Mouse (Mus musculus) ES-CJ7 (cell line): ENCODE measurements around the gene A830005F24Rik.

Experiments
- DNase-seq: peaks from one replicate; pipeline ENCODE4 v3.0.0; 2011; ENCODE audit warnings: low read depth, low spot score

The A830005F24Rik gene

DNA sequence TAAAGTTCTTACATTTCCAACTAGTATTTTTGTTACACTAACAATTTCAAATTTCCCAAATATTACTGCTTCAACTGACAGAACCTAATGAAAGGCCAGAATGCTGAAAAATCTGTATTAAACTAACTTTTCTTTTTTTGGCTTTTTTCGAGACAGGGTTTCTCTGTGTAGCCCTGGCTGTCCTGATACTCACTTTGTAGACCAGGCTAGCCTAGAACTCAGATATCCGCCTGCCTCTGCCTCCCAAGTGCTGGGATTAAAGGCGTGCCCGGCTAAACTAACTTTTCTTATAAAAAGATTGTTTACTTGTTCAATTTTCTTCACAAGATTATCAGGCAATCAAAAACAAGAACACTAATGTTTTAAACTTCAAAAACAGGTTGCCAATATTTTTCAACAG lies 31.5 kb downstream of the A830005F24Rik start:
- no peak for DNase-seq

DNA sequence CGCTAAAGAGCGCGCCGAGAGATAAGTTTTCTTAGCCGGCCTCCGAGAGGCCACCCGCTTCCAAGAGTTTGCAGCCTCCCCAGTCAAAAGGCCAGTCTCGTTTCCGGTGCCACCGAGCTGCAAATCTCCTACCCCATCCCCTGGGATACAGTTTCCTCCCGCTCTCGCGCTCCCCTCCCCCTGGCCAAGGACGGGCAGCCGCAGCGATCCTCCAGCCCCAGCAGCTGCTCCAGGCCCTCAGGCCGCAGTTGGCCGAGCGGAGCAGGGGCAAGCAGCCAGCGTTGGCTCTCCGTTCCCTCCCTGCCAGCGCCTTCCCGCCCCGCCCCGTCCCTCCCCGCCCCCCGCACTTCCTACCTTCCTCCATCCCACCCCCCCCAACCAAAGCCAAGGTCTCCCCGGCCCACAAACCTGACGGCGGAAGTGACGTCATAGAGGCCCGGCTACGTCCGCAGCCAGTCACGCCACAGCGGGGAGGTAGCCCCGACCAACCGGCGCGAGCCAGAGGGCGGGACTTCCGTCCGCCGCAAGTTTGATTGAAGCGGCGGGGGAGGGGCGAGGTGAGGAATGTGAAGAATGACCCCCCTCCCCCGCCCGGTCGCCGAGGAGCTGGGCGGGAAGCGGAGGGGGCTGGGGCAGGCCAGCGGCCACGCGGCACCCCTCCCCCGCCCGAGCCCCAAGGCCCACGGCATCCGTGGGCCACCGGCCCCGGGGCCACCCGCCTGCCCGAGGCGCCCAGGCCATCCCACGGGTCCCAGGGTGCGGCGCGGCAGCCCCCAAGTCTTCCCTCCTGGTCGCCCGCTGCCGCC lies 32.3 kb downstream of the A830005F24Rik start:
- peak; percentile 98 for DNase-seq

DNA sequence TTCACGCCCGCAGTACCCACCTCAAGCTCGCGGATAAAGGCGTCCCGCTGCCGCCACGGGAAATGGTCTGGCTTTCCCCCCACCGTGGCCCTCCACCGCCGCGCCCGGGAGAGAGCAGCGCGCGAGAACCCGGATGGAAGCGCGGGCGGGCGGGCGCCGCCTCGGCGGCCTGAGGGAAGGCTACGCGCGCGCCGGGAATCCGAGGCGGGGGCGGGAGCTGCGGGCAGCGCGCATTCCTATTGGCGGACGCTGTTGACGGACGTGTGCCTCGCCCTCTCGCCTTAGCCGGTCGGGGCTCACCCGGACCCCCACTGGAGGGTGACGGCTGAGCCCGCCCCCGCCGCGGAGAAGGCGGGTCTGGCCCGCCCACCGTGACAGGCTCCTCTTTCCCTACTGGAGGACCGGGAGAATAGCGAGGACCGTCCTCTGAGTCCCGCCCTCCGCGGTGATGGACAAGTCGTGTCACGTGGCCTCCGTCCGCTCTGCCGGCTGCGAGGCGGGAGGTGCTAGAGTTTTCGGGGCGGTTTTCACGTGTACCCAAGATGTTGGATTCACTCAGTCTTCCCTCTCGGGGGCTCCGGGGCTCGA lies 33.1 kb downstream of the A830005F24Rik start:
- peak; percentile 99 for DNase-seq

DNA sequence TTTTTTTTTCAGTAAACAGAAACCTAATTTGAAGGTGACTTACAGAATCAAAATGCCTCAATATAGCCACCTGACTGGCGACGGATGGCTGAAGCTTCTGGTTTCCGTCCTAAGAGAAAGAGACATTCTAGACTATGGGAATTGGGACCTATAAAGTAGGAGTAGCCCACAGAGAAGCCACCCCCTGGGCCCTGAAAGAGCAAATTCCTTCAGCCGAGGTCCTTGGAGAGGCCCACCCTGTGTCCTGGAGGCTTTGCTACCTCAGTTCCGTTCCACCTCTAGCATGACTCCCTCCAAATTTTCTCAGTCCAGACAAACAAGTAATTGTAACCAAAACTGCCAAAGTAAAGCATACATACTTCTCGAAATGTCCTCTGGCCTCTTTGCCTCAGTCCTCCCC lies 34.3 kb downstream of the A830005F24Rik start:
- DNase-seq, result no peak

DNA sequence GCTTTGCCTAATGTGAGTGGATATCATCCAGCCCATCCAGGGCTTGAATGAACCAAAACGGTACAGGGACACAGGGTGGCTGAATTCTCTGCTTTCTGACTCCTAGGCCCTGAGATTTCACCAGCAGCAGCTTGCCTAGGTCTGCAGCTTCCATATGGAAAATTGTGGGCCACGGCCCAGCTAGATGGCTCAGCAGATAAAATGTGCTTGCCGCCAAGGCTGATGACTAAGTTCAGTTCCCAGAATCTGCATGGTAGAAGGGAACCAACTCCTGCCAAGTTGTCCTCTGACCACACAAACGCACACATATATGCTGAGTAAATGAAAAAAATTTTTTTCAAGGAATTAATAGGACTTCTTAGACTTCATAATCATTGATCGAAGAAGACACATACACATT lies 34.9 kb downstream of the A830005F24Rik start:
- no peak for DNase-seq

DNA sequence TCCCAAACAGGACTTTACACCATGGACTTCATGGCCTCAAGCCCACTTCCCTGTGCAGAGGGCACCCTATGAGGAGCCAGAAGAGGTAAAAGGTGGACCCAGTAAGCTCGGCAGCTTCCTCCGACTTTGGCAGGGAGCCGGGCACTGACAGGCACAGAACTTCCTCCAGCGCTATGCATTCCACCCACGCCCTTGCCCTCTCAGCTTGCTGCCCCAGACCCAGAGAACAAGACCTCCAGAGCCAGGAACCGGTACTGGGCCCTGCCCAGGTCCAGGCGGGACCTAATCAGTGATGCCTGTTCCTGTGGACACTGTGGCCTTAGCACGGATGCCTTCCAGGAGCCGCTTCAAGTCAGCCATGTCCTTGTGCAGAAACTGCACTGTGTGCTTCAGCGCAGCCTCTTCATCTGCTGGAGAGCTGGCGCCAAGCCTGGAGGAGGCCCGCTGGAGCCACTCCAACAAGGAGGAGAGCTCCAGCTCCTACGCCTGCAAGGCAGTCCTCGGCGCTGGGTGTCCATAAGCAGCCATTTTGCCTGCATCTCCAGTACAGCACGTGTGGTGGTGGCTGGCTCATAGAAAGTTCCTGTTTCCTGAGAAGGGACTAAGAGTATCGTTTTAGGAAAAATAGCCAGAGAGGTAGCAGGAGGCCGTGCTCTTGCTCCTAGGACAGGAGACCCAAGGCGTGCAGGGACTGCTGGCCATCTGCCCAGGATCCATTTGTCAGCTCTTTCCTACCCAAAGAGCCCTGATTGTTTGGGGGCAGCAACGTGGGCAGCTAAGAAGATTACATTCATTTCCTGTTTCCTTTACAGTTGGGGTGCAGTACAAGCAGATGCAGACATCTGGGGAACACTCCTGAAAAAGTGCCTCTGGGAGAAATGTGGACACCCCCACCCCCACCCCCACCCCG lies 39.1 kb downstream of the A830005F24Rik start:
- peak; percentile 24 for DNase-seq

DNA sequence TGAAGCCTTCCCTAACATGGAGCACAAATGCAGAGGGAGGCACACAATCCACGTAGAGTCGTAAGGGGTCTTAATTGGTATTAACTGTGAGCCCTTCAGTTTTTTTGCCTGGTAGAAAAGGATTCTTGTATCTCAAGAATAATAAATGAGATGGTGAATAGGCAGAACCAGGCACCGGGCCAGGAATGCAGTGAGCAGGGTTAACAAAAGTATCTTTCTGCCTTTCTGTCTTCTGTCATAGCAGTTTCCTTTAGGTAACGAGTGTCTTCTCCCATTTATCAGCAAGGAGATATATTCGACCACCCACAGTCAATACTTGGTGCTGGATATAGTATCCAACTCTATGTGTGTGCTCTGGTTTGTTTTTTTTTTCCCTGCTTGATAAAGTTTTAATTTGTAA lies 40.1 kb downstream of the A830005F24Rik start:
- DNase-seq, result no peak

DNA sequence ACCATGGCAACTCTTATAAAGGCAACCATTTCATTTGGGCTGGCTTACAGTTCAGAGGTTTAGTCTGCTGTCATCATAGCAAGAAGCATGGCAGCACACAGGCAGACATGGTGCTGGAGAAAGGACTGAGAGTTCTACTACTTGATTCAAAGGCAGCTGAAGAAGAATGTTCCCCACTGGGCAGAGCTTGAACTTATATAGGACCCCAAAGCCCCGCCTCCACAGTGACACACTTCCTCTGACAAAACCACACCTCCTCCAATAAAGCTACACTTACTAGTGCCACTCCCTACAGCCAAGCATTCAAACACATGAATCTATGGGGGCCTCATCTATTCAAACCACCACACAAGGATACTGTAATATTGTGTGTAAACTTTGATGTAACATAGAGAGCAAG lies 41.2 kb downstream of the A830005F24Rik start:
- DNase-seq, result no peak

DNA sequence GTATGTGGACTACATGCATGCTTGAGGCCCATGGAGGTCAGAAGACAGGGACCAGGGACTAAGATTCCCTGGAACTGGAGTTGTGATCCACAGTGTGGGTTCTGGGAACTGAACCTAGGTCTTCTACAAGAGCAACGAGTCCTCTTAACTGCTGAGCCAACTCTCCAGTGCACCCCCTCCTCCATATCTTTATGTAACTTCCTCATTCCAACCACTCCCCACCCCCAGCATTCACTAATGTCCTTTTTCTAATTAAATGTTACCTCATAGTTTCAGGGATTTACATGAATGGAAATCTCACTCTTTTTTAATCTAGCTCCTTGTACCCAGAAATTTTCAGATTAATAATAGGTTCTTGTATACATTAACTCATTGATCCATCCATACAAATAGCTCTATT lies 42.6 kb downstream of the A830005F24Rik start:
- DNase-seq, result no peak

DNA sequence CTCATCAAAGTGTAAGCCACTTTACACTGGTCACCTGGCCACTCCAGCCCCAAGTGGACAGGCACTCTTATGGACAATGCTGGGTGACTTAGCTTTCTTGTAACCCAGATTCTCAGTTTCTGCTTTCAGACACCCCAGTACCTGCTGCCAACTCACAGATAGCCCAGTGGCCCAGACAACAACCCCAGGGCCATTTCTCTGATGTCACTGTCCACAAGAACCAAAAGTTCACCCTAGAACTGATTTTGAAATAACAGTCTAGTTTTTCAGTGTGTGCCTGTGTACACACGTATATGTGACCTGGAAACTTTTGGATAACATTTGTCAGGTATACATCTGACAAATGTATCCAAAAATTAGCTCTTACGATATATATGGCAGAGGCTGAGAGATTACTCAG lies 48.1 kb downstream of the A830005F24Rik start:
- no peak for DNase-seq

DNA sequence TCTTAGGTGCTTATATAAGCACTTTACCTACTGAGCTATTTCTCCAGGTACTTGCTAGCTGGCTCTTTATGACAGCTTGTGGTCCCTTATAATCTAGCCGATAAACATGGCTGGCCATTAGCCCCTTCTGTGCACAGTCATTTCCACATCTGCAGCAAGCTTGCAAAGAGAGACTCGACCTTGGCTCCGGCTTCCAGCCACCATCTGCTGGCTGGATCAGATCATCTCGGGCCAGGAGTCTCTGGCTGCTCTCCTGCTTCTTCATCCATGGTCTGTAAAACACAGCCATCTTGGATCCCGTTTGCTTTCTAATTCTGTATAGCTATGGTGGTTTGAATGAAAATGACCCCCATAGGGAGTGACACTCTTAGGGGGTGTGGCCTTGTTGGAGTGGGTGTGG lies 49.0 kb downstream of the A830005F24Rik start:
- DNase-seq, result no peak
